Mouse (Mus musculus): ENCODE measurements around the gene Smg1.

DNA sequence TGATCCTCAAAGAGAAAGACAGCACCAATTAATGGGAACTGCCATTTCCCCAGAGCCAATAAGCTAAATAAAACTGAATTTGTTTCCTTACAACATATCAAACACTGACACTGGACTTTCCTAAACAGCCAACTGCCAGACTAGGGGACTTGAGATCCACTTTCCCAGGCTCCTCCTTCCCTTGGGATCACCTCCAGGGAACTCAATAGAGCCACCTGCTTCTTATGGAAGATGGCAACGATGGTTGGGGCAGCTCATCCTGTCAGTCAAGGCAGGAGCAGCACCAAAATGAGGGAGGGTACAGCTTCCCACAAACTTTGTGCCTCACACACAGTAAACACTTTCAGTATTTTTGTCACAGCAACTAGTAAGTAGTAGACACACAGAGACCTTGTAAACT, 135.8 kb downstream of the Smg1 start:
- TF ChIP-seq CTCF (IDR thresholded peaks at IDR 0.05; ENCODE audit: low read depth, low read length) = no peak
- no peak for TF ChIP-seq TAL1 (conservative IDR thresholded peaks at IDR 0.05; ENCODE audit: low read depth, low read length)
- TF ChIP-seq GATA2 (IDR thresholded peaks at IDR 0.05; ENCODE audit: borderline replicate concordance, low read depth, low read length) = no peak
- TF ChIP-seq GATA1 (IDR thresholded peaks at IDR 0.05; ENCODE audit: borderline replicate concordance, low read length) = no peak

Measured in G1E (cell line).